ENCODE assay signal across 10 mouse cellular contexts in genomic region chr11:115511121-115511520, GRCm38 (mm10). TPM values are rescaled to one million over a fixed set of nuclear protein-coding genes. Genes with fewer than 3 reads are reported as not detected.
A peak's percentile ranks its signal among the peaks of the same experiment; 100 is the strongest.
DNase-seq lines count a peak whose midpoint lies in the region; ATAC-seq and TF ChIP-seq lines count a peak whose summit lies in the region.
"Had no signal": no experiment of that assay in that cellular context is flagged by ENCODE, and none has a peak within 500 bp of the region (broad histone marks: within the 10 kb centered on the region; RNA-seq: fewer than 3 reads in every experiment).

No protein-coding gene starts in this region.

- no peaks in the 10 kb centered on the region for H3K9me3 ChIP-seq in heart, postnatal 0 days (replicated peaks; ENCODE audit: control insufficient read depth, low read length)
- H3K9me3 ChIP-seq in limb, embryonic 11.5 days (ENCODE audit: control insufficient read depth, low read length), result no peaks in the 10 kb centered on the region
- no peaks in the 10 kb centered on the region for H3K9me3 ChIP-seq in neural tube, embryonic 13.5 days

- intact Hi-C loops in heart, adult 2 months (cut with DNase I), result no loop called here

- H3K4me2 ChIP-seq in heart, postnatal 0 days (ENCODE audit: low read depth, low read length), result peak overlapping the region; percentile 86
- peak overlapping the region; percentile 82; the same call in 1 of the 2 replicates for H3K4me2 ChIP-seq in limb, embryonic 11.5 days (ENCODE audit: low read depth, severe bottlenecking)
- H3K4me2 ChIP-seq in neural tube, embryonic 13.5 days, result peak overlapping the region; percentile 89

- TF ChIP-seq CTCF in heart, postnatal 0 days (IDR thresholded peaks at IDR 0.05; ENCODE audit: low read depth), result no peak
- no peak for TF ChIP-seq CTCF in heart, adult 2 months (IDR thresholded peaks at IDR 0.05)
- no peak for TF ChIP-seq CTCF in embryonic fibroblast, embryonic 13.5 days (IDR thresholded peaks at IDR 0.05; ENCODE audit: borderline replicate concordance, insufficient read depth, low read length)

- no peak for TF ChIP-seq POLR2A in heart, adult 2 months (IDR thresholded peaks at IDR 0.05; ENCODE audit: insufficient read depth, low read depth, low read length)
- TF ChIP-seq POLR2A in embryonic fibroblast, embryonic 13.5 days (IDR thresholded peaks at IDR 0.05; ENCODE audit: low read depth, low read length), result no peak

- H3K27ac ChIP-seq in heart, postnatal 0 days (ENCODE audit: low read depth), result peak overlapping the region; percentile 88; the same call in 1 of the 2 replicates
- no peak overlapping the region for H3K27ac ChIP-seq in heart, adult 2 months
- H3K27ac ChIP-seq in embryonic fibroblast, embryonic 13.5 days (ENCODE audit: insufficient read depth, low read length), result no peak overlapping the region
- no peak overlapping the region for H3K27ac ChIP-seq in limb, embryonic 11.5 days (replicated peaks; ENCODE audit: low read depth, low read length)
- peak overlapping the region; percentile 90; the same call in 1 of the 2 replicates for H3K27ac ChIP-seq in neural tube, embryonic 13.5 days (replicated peaks)

- no peak for ATAC-seq in heart, postnatal 0 days (ENCODE audit: insufficient read depth, low read depth)
- no peak for ATAC-seq in limb, embryonic 11.5 days (ENCODE audit: insufficient number of reproducible peaks, low FRiP score, low TSS enrichment, low read depth)
- no peak for ATAC-seq in neural tube, embryonic 13.5 days (ENCODE audit: low read depth)

- TF ChIP-seq EP300 in heart, postnatal 0 days (IDR thresholded peaks at IDR 0.05; ENCODE audit: low read depth), result no peak
- no peak for TF ChIP-seq EP300 in heart, adult 2 months (IDR thresholded peaks at IDR 0.05; ENCODE audit: insufficient read depth, low read depth, low read length)

- H3K4me3 ChIP-seq in heart, postnatal 0 days (ENCODE audit: low read depth, low read length), result peak overlapping the region; percentile 90; the same call in 1 of the 2 replicates
- H3K4me3 ChIP-seq in heart, adult 2 months, result no peak overlapping the region
- H3K4me3 ChIP-seq in embryonic fibroblast, embryonic 13.5 days (ENCODE audit: insufficient read depth, low read length), result peak overlapping the region; percentile 91; the same call in 1 of the 2 replicates
- H3K4me3 ChIP-seq in limb, embryonic 11.5 days (ENCODE audit: low read depth, low read length), result no peak overlapping the region
- H3K4me3 ChIP-seq in neural tube, embryonic 13.5 days, result peak overlapping the region; percentile 100

- peaks cover 34% of the 10 kb centered on the region for H3K4me1 ChIP-seq in heart, postnatal 0 days (ENCODE audit: control insufficient read depth, insufficient read depth)
- peaks cover 20% of the 10 kb centered on the region for H3K4me1 ChIP-seq in heart, adult 2 months (ENCODE audit: control insufficient read depth, insufficient read depth, low read length)
- H3K4me1 ChIP-seq in embryonic fibroblast, embryonic 13.5 days (ENCODE audit: control insufficient read depth, insufficient read depth, low read length), result peaks cover 6% of the 10 kb centered on the region
- peaks cover 31% of the 10 kb centered on the region for H3K4me1 ChIP-seq in limb, embryonic 11.5 days (ENCODE audit: control insufficient read depth, insufficient read depth, low read length)
- peaks cover 61% of the 10 kb centered on the region for H3K4me1 ChIP-seq in neural tube, embryonic 13.5 days (replicated peaks)

- no peaks in the 10 kb centered on the region for H3K36me3 ChIP-seq in heart, postnatal 0 days (replicated peaks; ENCODE audit: control insufficient read depth, insufficient read depth, low read length)
- H3K36me3 ChIP-seq in heart, adult 2 months (ENCODE audit: control insufficient read depth, insufficient read depth, low read length), result no peaks in the 10 kb centered on the region
- H3K36me3 ChIP-seq in limb, embryonic 11.5 days (ENCODE audit: control insufficient read depth, insufficient read depth, low read length), result no peaks in the 10 kb centered on the region
- 0 out of 2 replicates have a peak, but pooled peaks cover 5% of the 10 kb centered on the region for H3K36me3 ChIP-seq in neural tube, embryonic 13.5 days

- 0 out of 2 replicates have a peak overlapping the region, but pooled peaks have one; percentile 13 for H3K9ac ChIP-seq in heart, postnatal 0 days (replicated peaks; ENCODE audit: low read depth, low read length)
- no peak overlapping the region for H3K9ac ChIP-seq in heart, adult 2 months (ENCODE audit: low read depth, low read length)
- no peak overlapping the region for H3K9ac ChIP-seq in limb, embryonic 11.5 days (ENCODE audit: low read length)
- H3K9ac ChIP-seq in neural tube, embryonic 13.5 days, result peak overlapping the region; percentile 99

- DNase-seq in heart, postnatal 0 days (ENCODE audit: low spot score), result no peak
- no peak for DNase-seq in heart, adult 2 months
- no peak for DNase-seq in limb, embryonic 11.5 days (ENCODE audit: low spot score)
- DNase-seq in cerebellum, adult 9-10 months, result no peak
- DNase-seq in cerebellum, adult 11 months, result no peak
- DNase-seq in frontal cortex, postnatal 36 days (ENCODE audit: low spot score in 2 of 2), result no peak
- DNase-seq: lung, postnatal 4 days; thymus, adult 18-20 months had no signal

- H3K27me3 ChIP-seq in heart, postnatal 0 days (ENCODE audit: control insufficient read depth, insufficient read depth, low read length), result no peaks in the 10 kb centered on the region
- no peaks in the 10 kb centered on the region for H3K27me3 ChIP-seq in heart, adult 2 months (ENCODE audit: control insufficient read depth, insufficient read depth, low read length)
- H3K27me3 ChIP-seq in limb, embryonic 11.5 days (ENCODE audit: control insufficient read depth, insufficient read depth, low read length), result no peaks in the 10 kb centered on the region
- no peaks in the 10 kb centered on the region for H3K27me3 ChIP-seq in neural tube, embryonic 13.5 days

- no peaks in the 10 kb centered on the region; the same call in 1 of the 2 replicates for H3K79me2 ChIP-seq in heart, adult 2 months (replicated peaks; ENCODE audit: control insufficient read depth, insufficient read depth, low read length)

- 52% methylated on average over 2 of the region's 2 CpGs for WGBS in heart, postnatal 0 days
- 81% methylated on average over 2 of the region's 2 CpGs for WGBS in heart, adult 2 months
- 77% methylated on average over 2 of the region's 2 CpGs for WGBS in limb, embryonic 11.5 days
- WGBS in neural tube, embryonic 13.5 days, result 70% methylated on average over 2 of the region's 2 CpGs

RNA-seq across cellular contexts. Expression of gene Jpt1, which starts 3.1 kb away (rescaled TPM):
- total RNA-seq in heart, postnatal 0 days (2014; rRNA removed; ENCODE audit: low replicate concordance), result 433 and 473 TPM in 2 replicates
- polyA plus RNA-seq in heart, postnatal 0 days (2015; fragmentation: Nextera tagmentation; extraction: Ambion mirVana), result 496 and 503 TPM in 2 replicates
- 100 to 1,000 TPM; 110 TPM for total RNA-seq in heart, adult 2 months (2021)
- 116 and 124 TPM in 2 replicates for polyA plus RNA-seq in heart, adult 2 months (2012; rRNA removed)
- 141 and 164 TPM in 2 replicates for polyA plus RNA-seq in embryonic fibroblast, embryonic 13.5 days (2011; ENCODE audit: insufficient read length, low read depth, missing spikeins)
- polyA plus RNA-seq in limb, embryonic 11.5 days (2014; fragmentation: Nextera tagmentation; extraction: Ambion mirVana), result 526 and 537 TPM in 2 replicates
- 1,262 and 1,276 TPM in 2 replicates for polyA plus RNA-seq in neural tube, embryonic 13.5 days (2015; fragmentation: Nextera tagmentation; extraction: Ambion mirVana)

RNA-seq across cellular contexts. Expression of gene Nt5c, which starts 19.5 kb away (rescaled TPM):
- total RNA-seq in heart, postnatal 0 days (2014; rRNA removed; ENCODE audit: low replicate concordance), result 24.5 and 28.0 TPM in 2 replicates
- 49.8 and 53.7 TPM in 2 replicates for polyA plus RNA-seq in heart, postnatal 0 days (2015; fragmentation: Nextera tagmentation; extraction: Ambion mirVana)
- 10 to 100 TPM; 10.9 to 12.9 TPM for total RNA-seq in heart, adult 2 months (2021)
- polyA plus RNA-seq in heart, adult 2 months (2012; rRNA removed), result 11.7 and 12.4 TPM in 2 replicates
- 54.2 and 76.2 TPM in 2 replicates for polyA plus RNA-seq in embryonic fibroblast, embryonic 13.5 days (2011; ENCODE audit: insufficient read length, low read depth, missing spikeins)
- polyA plus RNA-seq in limb, embryonic 11.5 days (2014; fragmentation: Nextera tagmentation; extraction: Ambion mirVana), result 58.2 and 60.9 TPM in 2 replicates
- polyA plus RNA-seq in neural tube, embryonic 13.5 days (2015; fragmentation: Nextera tagmentation; extraction: Ambion mirVana), result 95.6 and 96.7 TPM in 2 replicates

RNA-seq across cellular contexts. Expression of gene Sumo2, which starts 25.0 kb away (rescaled TPM):
- total RNA-seq in heart, postnatal 0 days (2014; rRNA removed; ENCODE audit: low replicate concordance), result 320 and 327 TPM in 2 replicates
- polyA plus RNA-seq in heart, postnatal 0 days (2015; fragmentation: Nextera tagmentation; extraction: Ambion mirVana), result 549 and 562 TPM in 2 replicates
- 100 to 1,000 TPM; 168 to 177 TPM for total RNA-seq in heart, adult 2 months (2021)
- polyA plus RNA-seq in heart, adult 2 months (2012; rRNA removed), result 64.7 and 126 TPM in 2 replicates
- polyA plus RNA-seq in embryonic fibroblast, embryonic 13.5 days (2011; ENCODE audit: insufficient read length, low read depth, missing spikeins), result 408 and 505 TPM in 2 replicates
- 1,466 and 1,467 TPM in 2 replicates for polyA plus RNA-seq in limb, embryonic 11.5 days (2014; fragmentation: Nextera tagmentation; extraction: Ambion mirVana)
- polyA plus RNA-seq in neural tube, embryonic 13.5 days (2015; fragmentation: Nextera tagmentation; extraction: Ambion mirVana), result 1,158 and 1,175 TPM in 2 replicates

RNA-seq across cellular contexts. Expression of gene Armc7, which starts 35.7 kb away (rescaled TPM):
- 1.8 and 8.7 TPM in 2 replicates for total RNA-seq in heart, postnatal 0 days (2014; rRNA removed; ENCODE audit: low replicate concordance)
- polyA plus RNA-seq in heart, postnatal 0 days (2015; fragmentation: Nextera tagmentation; extraction: Ambion mirVana), result 3.3 TPM in 2 replicates
- 1 to 10 TPM; 1.9 to 2.7 TPM for total RNA-seq in heart, adult 2 months (2021)
- 2.3 and 3.3 TPM in 2 replicates for polyA plus RNA-seq in heart, adult 2 months (2012; rRNA removed)
- polyA plus RNA-seq in embryonic fibroblast, embryonic 13.5 days (2011; ENCODE audit: insufficient read length, low read depth, missing spikeins), result 7.1 and 8.2 TPM in 2 replicates
- polyA plus RNA-seq in limb, embryonic 11.5 days (2014; fragmentation: Nextera tagmentation; extraction: Ambion mirVana), result 7.7 and 8.8 TPM in 2 replicates
- polyA plus RNA-seq in neural tube, embryonic 13.5 days (2015; fragmentation: Nextera tagmentation; extraction: Ambion mirVana), result 13.1 and 14.4 TPM in 2 replicates

RNA-seq across cellular contexts. Expression of gene Slc16a5, which starts 48.8 kb away (rescaled TPM):
- 0.99 and 3.8 TPM in 2 replicates for total RNA-seq in heart, postnatal 0 days (2014; rRNA removed; ENCODE audit: low replicate concordance)
- polyA plus RNA-seq in heart, postnatal 0 days (2015; fragmentation: Nextera tagmentation; extraction: Ambion mirVana), result 0.11 and 0.15 TPM in 2 replicates
- not detected for total RNA-seq in heart, adult 2 months (2021)
- 0.06 and 0.18 TPM in 2 replicates for polyA plus RNA-seq in heart, adult 2 months (2012; rRNA removed)
- not detected in 2 replicates for polyA plus RNA-seq in embryonic fibroblast, embryonic 13.5 days (2011; ENCODE audit: insufficient read length, low read depth, missing spikeins)
- polyA plus RNA-seq in limb, embryonic 11.5 days (2014; fragmentation: Nextera tagmentation; extraction: Ambion mirVana), result 0.09 and 0.26 TPM in 2 replicates
- 0.20 TPM in 1 of 2 replicates, not detected in the other for polyA plus RNA-seq in neural tube, embryonic 13.5 days (2015; fragmentation: Nextera tagmentation; extraction: Ambion mirVana)

Comparison
In these comparisons a context has a peak if more than half of its experiments do, and no peak if none do; other contexts are left out.
1. H3K27ac ChIP-seq: peak in heart, postnatal 0 days (single experiment) and neural tube, embryonic 13.5 days (single experiment); none in heart, adult 2 months (single experiment), embryonic fibroblast, embryonic 13.5 days (single experiment) and limb, embryonic 11.5 days (single experiment).
2. H3K4me3 ChIP-seq: peak in heart, postnatal 0 days (single experiment), embryonic fibroblast, embryonic 13.5 days (single experiment) and neural tube, embryonic 13.5 days (single experiment); none in heart, adult 2 months (single experiment) and limb, embryonic 11.5 days (single experiment).
3. H3K9ac ChIP-seq: peak in heart, postnatal 0 days (single experiment) and neural tube, embryonic 13.5 days (single experiment); none in heart, adult 2 months (single experiment) and limb, embryonic 11.5 days (single experiment).
4. Peak in every context shown above with its lines, with median percentiles within 50 percentile points of each other: H3K4me2 ChIP-seq.